Comparison of ENCODE assay signal across 7 mouse cellular contexts in genomic region chr10:22272914-22273683, GRCm38 (mm10).
DNase-seq lines count a peak whose midpoint lies in the region; ATAC-seq and TF ChIP-seq lines count a peak whose summit lies in the region.
"Not testable (repeated sequence)": the region's sequence is repeated elsewhere in the genome, so short reads cannot be mapped to it uniquely, and the experiment has no call there.

No protein-coding gene starts in this region.

- not testable (repeated sequence) for TF ChIP-seq CTCF in bone marrow macrophage, adult 2 months (IDR thresholded peaks at IDR 0.05; ENCODE audit: low read depth, low read length)

- H3K4me3 ChIP-seq in bone marrow macrophage, adult 2 months (ENCODE audit: insufficient read depth, low read length): peak overlapping the region; percentile 72
- peak overlapping the region; percentile 58 for H3K4me3 ChIP-seq in forebrain, embryonic 10.5 days
- H3K4me3 ChIP-seq in heart, embryonic 16.5 days (ENCODE audit: low read length): peak overlapping the region; percentile 65
- H3K4me3 ChIP-seq in intestine, embryonic 16.5 days (ENCODE audit: low read length): peak overlapping the region; percentile 54
- H3K4me3 ChIP-seq in limb, embryonic 14.5 days (replicated peaks; ENCODE audit: low read length): peak overlapping the region; percentile 42
- peak overlapping the region; percentile 41 for H3K4me3 ChIP-seq in neural tube, embryonic 14.5 days (ENCODE audit: low read depth, low read length)

- peak overlapping the region; percentile 57 for H3K9ac ChIP-seq in heart, embryonic 16.5 days (ENCODE audit: low read length)
- peak overlapping the region; percentile 54 for H3K9ac ChIP-seq in intestine, embryonic 16.5 days (ENCODE audit: low read depth, low read length)
- peak overlapping the region; percentile 25; the same call in 1 of the 2 replicates for H3K9ac ChIP-seq in limb, embryonic 14.5 days (ENCODE audit: low read depth, low read length, severe bottlenecking)
- peak overlapping the region; percentile 41 for H3K9ac ChIP-seq in neural tube, embryonic 14.5 days (replicated peaks; ENCODE audit: low read depth, low read length)

- H3K27me3 ChIP-seq in forebrain, embryonic 10.5 days (ENCODE audit: poor library complexity, severe bottlenecking): peaks cover 34% of the 10 kb centered on the region
- H3K27me3 ChIP-seq in heart, embryonic 16.5 days (ENCODE audit: control insufficient read depth, insufficient read depth, low read length); intestine, embryonic 16.5 days (replicated peaks; ENCODE audit: control insufficient read depth, insufficient read depth, low read length); neural tube, embryonic 14.5 days (ENCODE audit: control insufficient read depth, insufficient read depth, low read length): not testable (repeated sequence)
- peaks cover 14% of the 10 kb centered on the region; the same call in 1 of the 2 replicates for H3K27me3 ChIP-seq in limb, embryonic 14.5 days (ENCODE audit: control insufficient read depth, insufficient read depth, low read length)

- 0 out of 2 replicates have a peak, but pooled peaks have one; percentile 41 for ATAC-seq in heart, embryonic 16.5 days (replicated peaks; ENCODE audit: extremely low read depth, insufficient read depth, low FRiP score)
- peak; percentile 70 for ATAC-seq in intestine, embryonic 16.5 days
- not testable (repeated sequence) for ATAC-seq in limb, embryonic 14.5 days (ENCODE audit: low FRiP score, low read depth)
- ATAC-seq in megakaryocyte, adult 5-6 weeks (ENCODE audit: poor library complexity, severe bottlenecking): peak; percentile 78
- peak; percentile 74 for ATAC-seq in neural tube, embryonic 14.5 days (ENCODE audit: low read depth)

- H3K4me2 ChIP-seq in heart, embryonic 16.5 days (ENCODE audit: low read depth, low read length): peak overlapping the region; percentile 94
- H3K4me2 ChIP-seq in intestine, embryonic 16.5 days (ENCODE audit: low read depth, low read length): peak overlapping the region; percentile 95
- H3K4me2 ChIP-seq in limb, embryonic 14.5 days (replicated peaks; ENCODE audit: low read depth, low read length, severe bottlenecking): peak overlapping the region; percentile 85
- H3K4me2 ChIP-seq in neural tube, embryonic 14.5 days (ENCODE audit: low read depth, low read length): peak overlapping the region; percentile 80

- not testable (repeated sequence) for H3K36me3 ChIP-seq in forebrain, embryonic 10.5 days (replicated peaks); heart, embryonic 16.5 days (ENCODE audit: control insufficient read depth, insufficient read depth); intestine, embryonic 16.5 days (ENCODE audit: control insufficient read depth, insufficient read depth, low read length); limb, embryonic 14.5 days (ENCODE audit: control insufficient read depth, insufficient read depth, low read length); neural tube, embryonic 14.5 days (ENCODE audit: control insufficient read depth, insufficient read depth, low read length)

- DNase-seq in forebrain, embryonic 10.5 days (ENCODE audit: extremely low spot score, low spot score): peak; percentile 18
- DNase-seq in limb, embryonic 14.5 days (ENCODE audit: low spot score): peak; percentile 3

- not testable (repeated sequence) for H3K9me3 ChIP-seq in forebrain, embryonic 10.5 days; heart, embryonic 16.5 days (replicated peaks; ENCODE audit: control insufficient read depth, low read length); intestine, embryonic 16.5 days (ENCODE audit: control insufficient read depth, low read length); limb, embryonic 14.5 days (ENCODE audit: control insufficient read depth, low read length); neural tube, embryonic 14.5 days (ENCODE audit: control insufficient read depth, low read length)

- not testable (repeated sequence) for H3K27ac ChIP-seq in bone marrow macrophage, adult 2 months (ENCODE audit: insufficient read depth, low read depth, low read length); forebrain, embryonic 10.5 days; heart, embryonic 16.5 days (ENCODE audit: low read length); intestine, embryonic 16.5 days (ENCODE audit: low read length); limb, embryonic 14.5 days (replicated peaks; ENCODE audit: low read depth, low read length); neural tube, embryonic 14.5 days (ENCODE audit: low read depth, low read length)

- not testable (repeated sequence) for TF ChIP-seq POLR2A in bone marrow macrophage, adult 2 months (IDR thresholded peaks at IDR 0.05; ENCODE audit: borderline replicate concordance, low read depth, low read length); limb, embryonic 14.5 days (IDR thresholded peaks at IDR 0.05; ENCODE audit: borderline replicate concordance, extremely low read depth, insufficient read depth, insufficient read length)

- 3% methylated on average over 37 of the region's 37 CpGs for WGBS in forebrain, embryonic 10.5 days
- 3% methylated on average over 36 of the region's 37 CpGs for whole genome bisulfite sequencing in heart, embryonic 16.5 days
- under 1% methylated on average over 36 of the region's 37 CpGs for WGBS in intestine, embryonic 16.5 days
- under 1% methylated on average over 32 of the region's 37 CpGs for WGBS in limb, embryonic 14.5 days
- 3% methylated on average over 29 of the region's 37 CpGs for WGBS in neural tube, embryonic 14.5 days

- H3K4me1 ChIP-seq in bone marrow macrophage, adult 2 months (ENCODE audit: control insufficient read depth, insufficient read depth, low read length); heart, embryonic 16.5 days (ENCODE audit: control insufficient read depth, insufficient read depth, low read length); intestine, embryonic 16.5 days (ENCODE audit: control insufficient read depth, insufficient read depth, low read length); limb, embryonic 14.5 days (ENCODE audit: control insufficient read depth, insufficient read depth, low read length); neural tube, embryonic 14.5 days (ENCODE audit: control insufficient read depth, insufficient read depth, low read length): not testable (repeated sequence)
- peaks cover 27% of the 10 kb centered on the region for H3K4me1 ChIP-seq in forebrain, embryonic 10.5 days
